Mouse (Mus musculus) heart, postnatal 0 days (tissue): ENCODE measurements at regions not wholly inside any gene's neighbourhood (a gene's known extent, or its start where the extent isn't known, plus 50 kb on each side); places are given as distances from the start of the nearest gene placed in this dataset.

Experiments
- CTCF ChIP-seq: IDR thresholded peaks from 2 replicates; pipeline ENCODE4 v1.5.1; 2016; ENCODE audit warnings: antibody characterized with exemption, control low read depth, low read depth
- EP300 ChIP-seq: IDR thresholded peaks from 2 replicates; pipeline ENCODE4 v1.6.1; 2016; ENCODE audit warnings: antibody characterized with exemption, low read depth

- TF ChIP-seq CTCF: no peak
- TF ChIP-seq EP300: no peak
These were observed 80.7 kb upstream of the Lclat1 start for GRCm38 (mm10) chr17:73027122-73027521.
